Mouse (Mus musculus) lung, adult 2 months (tissue): ENCODE results near the gene Pakap. TPM values are rescaled to one million over a fixed set of nuclear protein-coding genes. Genes with fewer than 3 reads are reported as not detected.

ENCODE experiments used
- DNase-seq: peaks from one replicate; pipeline ENCODE4 v3.0.0; 2022
- H3K4me1 ChIP-seq: fragments of 200-500 bp; 2 replicates; pipeline ENCODE4 v1.6.1; 2011; ENCODE audit warnings: low read length; ENCODE audit not compliant: control insufficient read depth, insufficient read depth
- H3K4me3 ChIP-seq: fragments of 200-500 bp; replicated peaks from 2 replicates; pipeline ENCODE3; 2011; ENCODE audit warnings: low read depth, mild to moderate bottlenecking, control low read depth, low read length; ENCODE audit errors: extremely low read depth
- CTCF ChIP-seq: fragments of 200-500 bp; IDR thresholded peaks from 2 replicates; pipeline ENCODE4 v1.5.1; 2011; ENCODE audit warnings: mild to moderate bottlenecking, low read length, control low read depth; ENCODE audit not compliant: insufficient read depth
- POLR2A ChIP-seq: fragments of 200-500 bp; IDR thresholded peaks from 2 replicates; pipeline ENCODE4 v1.6.1; 2011; ENCODE audit warnings: low read depth, mild to moderate bottlenecking, control low read depth, low read length, borderline replicate concordance; ENCODE audit errors: extremely low read depth
- WGBS: fragments of 180-500 bp; shearing (Covaris S2); methylation state at CpG from one replicate; pipeline ENCODE4 v1.1.7; 2018; 5-methylcytosine and 5-hydroxymethylcytosine counted together
- polyA plus RNA-seq: library from polyadenylated mRNA; depleted of rRNA; stranded (reverse); fragments of >200 nt; gene quantifications from 2 replicates; pipeline ENCODE4 v1.2.3, GENCODE M21; 2012

Pakap gene
- polyA plus RNA-seq, 1 experiment = 2.7 TPM

GRCm38 (mm10) chr4:57764926-57765325, 196.9 kb downstream of the Pakap start:
- TF ChIP-seq CTCF = no peak
- TF ChIP-seq POLR2A = no peak

GRCm38 (mm10) chr4:57765806-57766205, 197.8 kb downstream of the Pakap start:
- TF ChIP-seq POLR2A (no peak), CTCF (no peak)
- Histone ChIP-seq H3K4me3 (no peak overlapping the region), H3K4me1 (no peaks in the 10 kb centered on the region)
- WGBS = 68% methylated on average over 4 of the region's 4 CpGs
- no peak for DNase-seq

More at GRCm38 (mm10) chr4:57764926-57765325, 196.9 kb downstream of the Pakap start:
- Histone ChIP-seq H3K4me1 (no peaks in the 10 kb centered on the region), H3K4me3 (no peak overlapping the region)
- no peak for DNase-seq
- 64% methylated on average over 1 of the region's 1 CpGs for WGBS

GRCm38 (mm10) chr4:57769007-57769406, 201.0 kb downstream of the Pakap start:
- WGBS = 55% methylated on average over 3 of the region's 3 CpGs
- no peaks in the 10 kb centered on the region for H3K4me1 ChIP-seq
- DNase-seq = no peak
- TF ChIP-seq POLR2A = no peak
- TF ChIP-seq CTCF = no peak
- H3K4me3 ChIP-seq = no peak overlapping the region

- Histone ChIP-seq H3K4me3 (no peak overlapping the region), H3K4me1 (no peaks in the 10 kb centered on the region)
- no peak for DNase-seq
- TF ChIP-seq POLR2A = no peak
- TF ChIP-seq CTCF = no peak
- WGBS = 83% methylated on average over 4 of the region's 4 CpGs
These were observed 202.3 kb downstream of the Pakap start for GRCm38 (mm10) chr4:57770185-57770823.

- DNase-seq = no peak
- no peak for TF ChIP-seq CTCF
- no peak for TF ChIP-seq POLR2A
- Histone ChIP-seq H3K4me3 (no peak overlapping the region), H3K4me1 (no peaks in the 10 kb centered on the region)
- WGBS = 90% methylated on average over 2 of the region's 2 CpGs
These were observed 203.7 kb downstream of the Pakap start for GRCm38 (mm10) chr4:57771558-57772219.

GRCm38 (mm10) chr4:57772851-57773510, 205.0 kb downstream of the Pakap start:
- no peaks in the 10 kb centered on the region for H3K4me1 ChIP-seq
- no peak overlapping the region for H3K4me3 ChIP-seq
- TF ChIP-seq CTCF (no peak), POLR2A (no peak)
- 35% methylated on average over 11 of the region's 11 CpGs for WGBS
- no peak for DNase-seq

GRCm38 (mm10) chr4:57774517-57774916, 206.5 kb downstream of the Pakap start:
- TF ChIP-seq CTCF (no peak), POLR2A (no peak)
- 81% methylated on average over 4 of the region's 4 CpGs for WGBS

GRCm38 (mm10) chr4:57775582-57775981, 207.6 kb downstream of the Pakap start:
- no peaks in the 10 kb centered on the region for H3K4me1 ChIP-seq
- DNase-seq = no peak

More at GRCm38 (mm10) chr4:57774517-57774916, 206.5 kb downstream of the Pakap start:
- DNase-seq = no peak
- Histone ChIP-seq H3K4me3 (no peak overlapping the region), H3K4me1 (no peaks in the 10 kb centered on the region)

GRCm38 (mm10) chr4:57780403-57780802, 212.4 kb downstream of the Pakap start:
- WGBS = 56% methylated on average over 4 of the region's 4 CpGs
- Histone ChIP-seq H3K4me3 (no peak overlapping the region), H3K4me1 (0 out of 2 replicates have a peak, but pooled peaks cover 2% of the 10 kb centered on the region)
- TF ChIP-seq POLR2A = no peak
- DNase-seq = no peak

More at GRCm38 (mm10) chr4:57775582-57775981, 207.6 kb downstream of the Pakap start:
- H3K4me3 ChIP-seq = no peak overlapping the region
- no peak for TF ChIP-seq POLR2A
- TF ChIP-seq CTCF = no peak
